Comparison of ENCODE assay signal across 25 mouse cellular contexts in the genomic region with DNA sequence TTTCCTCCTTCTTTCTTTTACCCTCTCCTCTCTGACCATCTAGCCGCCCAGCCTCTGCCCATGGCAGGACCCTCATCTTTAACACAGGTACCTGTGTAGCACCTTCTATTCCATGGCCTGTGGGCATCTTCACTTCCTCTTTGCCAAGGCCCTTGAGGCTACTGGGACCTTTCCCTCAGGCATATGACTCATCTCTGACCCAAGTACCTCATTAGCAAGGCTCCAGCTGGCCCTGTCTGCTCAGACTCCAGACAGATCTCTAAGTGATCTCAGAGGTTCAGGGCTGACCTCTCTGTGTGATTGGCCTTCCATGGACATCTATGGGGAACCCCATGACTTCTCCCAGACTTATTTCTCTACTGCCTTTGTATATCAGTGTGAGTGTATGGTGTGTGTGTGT. TPM values are rescaled to one million over a fixed set of nuclear protein-coding genes. Genes with fewer than 3 reads are reported as not detected.
DNase-seq lines count a peak whose midpoint lies in the region; ATAC-seq and TF ChIP-seq lines count a peak whose summit lies in the region.
"Had no signal": no experiment of that assay in that cellular context is flagged by ENCODE, and none has a peak within 500 bp of the region (broad histone marks: within the 10 kb centered on the region; RNA-seq: fewer than 3 reads in every experiment).

No protein-coding gene starts in this region.

- ATAC-seq in lung, postnatal 0 days, result no peak
- peak; percentile 67 for ATAC-seq in granulocyte monocyte progenitor cell, adult 5-6 weeks (replicated peaks; ENCODE audit: poor library complexity, severe bottlenecking)
- ATAC-seq: intestine, postnatal 0 days; midbrain, embryonic 16.5 days had no signal

- no peak overlapping the region for H3K4me2 ChIP-seq in lung, postnatal 0 days (replicated peaks; ENCODE audit: low read depth, low read length)
- no peak overlapping the region for H3K4me2 ChIP-seq in CH12.LX (ENCODE audit: insufficient read depth, low read depth, poor library complexity, severe bottlenecking)
- H3K4me2 ChIP-seq: embryonic facial prominence, embryonic 13.5 days; forebrain, embryonic 12.5 days; heart, embryonic 13.5 days; liver, embryonic 11.5 days; stomach, embryonic 15.5 days had no signal

- TF ChIP-seq RAD21 in CH12.LX (IDR thresholded peaks at IDR 0.05; ENCODE audit: low read depth, low read length), result no peak

- dilution Hi-C loops in CH12.LX (cut with MboI; ENCODE audit: extremely low pct_ligation_motif_present, extremely low pct_unique_long_range_greater_than_20kb, low sequenced_read_pairs), result no loop called here

- TF ChIP-seq CTCF in lung, postnatal 0 days (IDR thresholded peaks at IDR 0.05), result no peak
- no peak for TF ChIP-seq CTCF in lung, adult 2 months (IDR thresholded peaks at IDR 0.05; ENCODE audit: insufficient read depth, low read length)
- TF ChIP-seq CTCF in CH12.LX (conservative IDR thresholded peaks at IDR 0.05 in 1 of 2, IDR thresholded peaks at IDR 0.05 in 1 of 2; ENCODE audit: low read depth in 2 of 2, low read length in 2 of 2), result no peak

- in situ Hi-C loops in CH12.LX (cut with MboI; ENCODE audit: low pct_ligation_motif_present, low pct_unique_long_range_greater_than_20kb, low sequenced_read_pairs), result no loop called here

- WGBS in lung, postnatal 0 days, result 93% methylated on average over 1 of the region's 1 CpGs
- WGBS in lung, adult 2 months, result 93% methylated on average over 1 of the region's 1 CpGs
- 81% methylated on average over 1 of the region's 1 CpGs for WGBS in heart, embryonic 10.5 days

- 0 out of 2 replicates have a peak, but pooled peaks cover 2% of the 10 kb centered on the region for H3K4me1 ChIP-seq in lung, postnatal 0 days (ENCODE audit: insufficient read depth, low read depth, low read length)
- 0 out of 2 replicates have a peak, but pooled peaks cover under 1% of the 10 kb centered on the region for H3K4me1 ChIP-seq in lung, adult 2 months (ENCODE audit: control insufficient read depth, insufficient read depth, low read length)
- peaks cover 10 to 25% of the 10 kb centered on the region in 2 experiments for H3K4me1 ChIP-seq in CH12.LX (ENCODE audit: control insufficient read depth in 1 of 2, insufficient read depth in 2 of 2)
- peaks cover 39% of the 10 kb centered on the region for H3K4me1 ChIP-seq in heart, embryonic 10.5 days
- H3K4me1 ChIP-seq: stomach, embryonic 15.5 days had no signal

- TF ChIP-seq POLR2A in lung, adult 2 months (IDR thresholded peaks at IDR 0.05; ENCODE audit: borderline replicate concordance, extremely low read depth, low read depth, low read length), result no peak
- TF ChIP-seq POLR2A in CH12.LX (IDR thresholded peaks at IDR 0.05; ENCODE audit: low read depth, low read length), result no peak

- H3K36me3 ChIP-seq in lung, postnatal 0 days (ENCODE audit: insufficient read depth, low read length), result no peaks in the 10 kb centered on the region
- H3K36me3 ChIP-seq in CH12.LX (replicated peaks in 1 of 2; ENCODE audit: control insufficient read depth in 1 of 2, insufficient read depth in 1 of 2, low read length in 1 of 2), result no peaks in the 10 kb centered on the region
- H3K36me3 ChIP-seq in heart, embryonic 10.5 days, result no peaks in the 10 kb centered on the region
- H3K36me3 ChIP-seq: embryonic facial prominence, embryonic 13.5 days; forebrain, embryonic 12.5 days; heart, embryonic 13.5 days; stomach, embryonic 15.5 days had no signal

- no peak overlapping the region for H3K27ac ChIP-seq in lung, postnatal 0 days (ENCODE audit: low read length)
- no peak overlapping the region for H3K27ac ChIP-seq in CH12.LX (ENCODE audit: insufficient read depth, low read depth)
- H3K27ac ChIP-seq in heart, embryonic 10.5 days, result no peak overlapping the region
- H3K27ac ChIP-seq: embryonic facial prominence, embryonic 13.5 days; forebrain, embryonic 12.5 days; gastrocnemius, adult 2 months; heart, embryonic 13.5 days; layer of hippocampus, adult 2 months; stomach, embryonic 15.5 days had no signal

- no peak overlapping the region for H3K4me3 ChIP-seq in lung, postnatal 0 days (ENCODE audit: low read depth, low read length)
- H3K4me3 ChIP-seq in lung, adult 2 months (replicated peaks; ENCODE audit: extremely low read depth, low read depth, low read length), result no peak overlapping the region
- no peak overlapping the region for H3K4me3 ChIP-seq in CH12.LX (replicated peaks in 1 of 3; ENCODE audit: low read depth in 2 of 3, low read length in 2 of 3, poor library complexity in 1 of 3)
- H3K4me3 ChIP-seq in heart, embryonic 10.5 days, result no peak overlapping the region
- H3K4me3 ChIP-seq: embryonic facial prominence, embryonic 13.5 days; erythroblast, embryonic 14.5 days; forebrain, embryonic 12.5 days; gastrocnemius, adult 2 months; heart, embryonic 13.5 days; layer of hippocampus, adult 2 months; stomach, embryonic 15.5 days had no signal

- H3K9ac ChIP-seq in lung, postnatal 0 days (replicated peaks; ENCODE audit: low read depth), result no peak overlapping the region
- H3K9ac ChIP-seq in CH12.LX (ENCODE audit: insufficient read depth, low read depth), result no peak overlapping the region
- H3K9ac ChIP-seq: embryonic facial prominence, embryonic 13.5 days; forebrain, embryonic 12.5 days; heart, embryonic 13.5 days; stomach, embryonic 15.5 days had no signal

- no peaks in the 10 kb centered on the region for H3K79me2 ChIP-seq in CH12.LX (replicated peaks; ENCODE audit: control insufficient read depth, extremely low read depth, insufficient read depth, poor library complexity, severe bottlenecking)

- H3K9me3 ChIP-seq in lung, postnatal 0 days (ENCODE audit: low read length), result no peaks in the 10 kb centered on the region
- H3K9me3 ChIP-seq in CH12.LX (replicated peaks; ENCODE audit: low read length), result no peaks in the 10 kb centered on the region
- H3K9me3 ChIP-seq in heart, embryonic 10.5 days, result no peaks in the 10 kb centered on the region
- H3K9me3 ChIP-seq: embryonic facial prominence, embryonic 13.5 days; forebrain, embryonic 12.5 days; heart, embryonic 13.5 days; stomach, embryonic 15.5 days had no signal

- no peak for TF ChIP-seq EP300 in lung, postnatal 0 days (IDR thresholded peaks at IDR 0.05)
- peak; percentile 90 for TF ChIP-seq EP300 in CH12.LX (IDR thresholded peaks at IDR 0.05; ENCODE audit: low read length)

- H3K27me3 ChIP-seq in lung, postnatal 0 days (replicated peaks; ENCODE audit: insufficient read depth, low read length), result no peaks in the 10 kb centered on the region
- peaks cover 1% of the 10 kb centered on the region for H3K27me3 ChIP-seq in CH12.LX (replicated peaks)
- H3K27me3 ChIP-seq in heart, embryonic 10.5 days (ENCODE audit: insufficient read depth, poor library complexity, severe bottlenecking), result no peaks in the 10 kb centered on the region
- H3K27me3 ChIP-seq: heart, embryonic 13.5 days; stomach, embryonic 15.5 days had no signal

- peak; percentile 43 for DNase-seq in lung, postnatal 0 days (ENCODE audit: low spot score)
- no peak for DNase-seq in lung, adult 2 months
- DNase-seq in CH12.LX (ENCODE audit: extremely low read depth), result peak; percentile 60
- DNase-seq in layer of hippocampus, postnatal 14 days (ENCODE audit: low spot score in 2 of 2), result no peak
- DNase-seq in thymus, postnatal 36 days, result no peak
- DNase-seq in heart, embryonic 10.5 days (ENCODE audit: low spot score), result no peak
- DNase-seq: cerebellum, adult 18-20 months; cerebellum, postnatal 25 days; embryo, embryonic 11 days; gastrocnemius, adult 2 months; heart, postnatal 14 days; kidney, postnatal 25 days; layer of hippocampus, postnatal 36 days; lung, adult 18-20 months; thymus, adult 18-20 months had no signal

TF ChIP-seq in CH12.LX, 34 proteins besides CTCF, POLR2A, EP300 and RAD21:
- peak; percentile 88 for TF ChIP-seq IRF4 (IDR thresholded peaks at IDR 0.05; ENCODE audit: low read depth, low read length)
- no peak for TF ChIP-seq NELFE (IDR thresholded peaks at IDR 0.05; ENCODE audit: low read depth, low read length)
- no peak for TF ChIP-seq TCF12 (IDR thresholded peaks at IDR 0.05; ENCODE audit: low read depth, low read length)
- TF ChIP-seq JUN (IDR thresholded peaks at IDR 0.05; ENCODE audit: insufficient read depth, low read depth, low read length), result peak; percentile 52; the same call in 1 of the 2 replicates
- peak; percentile 31; the same call in 1 of the 2 replicates for TF ChIP-seq ETS1 (conservative IDR thresholded peaks at IDR 0.05; ENCODE audit: low read depth, low read length)

RNA-seq across cellular contexts. Expression of a gene that starts 6.8 kb away (rescaled TPM):
- 121 and 127 TPM in 2 replicates for polyA plus RNA-seq in lung, postnatal 0 days (2015; fragmentation: Nextera tagmentation; extraction: Ambion mirVana)
- 78.9 and 80.0 TPM in 2 replicates for polyA plus RNA-seq in lung, adult 2 months (2012; rRNA removed)
- not detected in 2 replicates for total RNA-seq in CH12.LX (2012; rRNA removed)
- not detected in 2 replicates for total RNA-seq in CH12.LX (2014; rRNA removed)
- polyA plus RNA-seq in CH12.LX (2012; ENCODE audit: insufficient read length, low read depth), result not detected in 2 replicates
- total RNA-seq in granulocyte monocyte progenitor cell, adult 5-6 weeks (2014; fragmentation: Nextera tagmentation), result 1.3 TPM in 1 of 2 replicates, not detected in the other
- total RNA-seq in granulocyte monocyte progenitor cell, adult 5-6 weeks (2017), result 0.65 TPM in 1 of 2 replicates, not detected in the other
- total RNA-seq in layer of hippocampus, postnatal 14 days (2021), result 1 to 10 TPM in 1 of 2 experiments, under 1 TPM in 1; 0.69 to 2.1 TPM
- polyA plus RNA-seq in heart, embryonic 10.5 days (2016; fragmentation: Nextera tagmentation; extraction: Ambion mirVana), result 17.5 and 22.5 TPM in 2 replicates

RNA-seq across cellular contexts. Expression of a gene that starts 40.2 kb away (rescaled TPM):
- polyA plus RNA-seq in lung, postnatal 0 days (2015; fragmentation: Nextera tagmentation; extraction: Ambion mirVana), result 646 and 687 TPM in 2 replicates
- 193 and 281 TPM in 2 replicates for polyA plus RNA-seq in lung, adult 2 months (2012; rRNA removed)
- total RNA-seq in CH12.LX (2012; rRNA removed) (346 and 405 TPM in 2 replicates), CH12.LX (2014; rRNA removed) (499 and 557 TPM in 2 replicates)
- 357 and 399 TPM in 2 replicates for polyA plus RNA-seq in CH12.LX (2012; ENCODE audit: insufficient read length, low read depth)
- 410 and 536 TPM in 2 replicates for total RNA-seq in granulocyte monocyte progenitor cell, adult 5-6 weeks (2014; fragmentation: Nextera tagmentation)
- 307 and 413 TPM in 2 replicates for total RNA-seq in granulocyte monocyte progenitor cell, adult 5-6 weeks (2017)
- total RNA-seq in layer of hippocampus, postnatal 14 days (2021), result 100 to 1,000 TPM; 458 to 509 TPM
- 647 and 658 TPM in 2 replicates for polyA plus RNA-seq in heart, embryonic 10.5 days (2016; fragmentation: Nextera tagmentation; extraction: Ambion mirVana)

RNA-seq across cellular contexts. Expression of a gene that starts 40.4 kb away (rescaled TPM):
- polyA plus RNA-seq in lung, postnatal 0 days (2015; fragmentation: Nextera tagmentation; extraction: Ambion mirVana), result 10.7 and 12.5 TPM in 2 replicates
- 1.5 and 1.7 TPM in 2 replicates for polyA plus RNA-seq in lung, adult 2 months (2012; rRNA removed)
- total RNA-seq in CH12.LX (2012; rRNA removed) (2.7 and 3.3 TPM in 2 replicates), CH12.LX (2014; rRNA removed) (4.1 and 4.6 TPM in 2 replicates)
- polyA plus RNA-seq in CH12.LX (2012; ENCODE audit: insufficient read length, low read depth), result 4.4 and 5.9 TPM in 2 replicates
- total RNA-seq in granulocyte monocyte progenitor cell, adult 5-6 weeks (2014; fragmentation: Nextera tagmentation), result 11.4 and 12.2 TPM in 2 replicates
- 2.2 and 4.5 TPM in 2 replicates for total RNA-seq in granulocyte monocyte progenitor cell, adult 5-6 weeks (2017)
- 1 to 10 TPM; 7.3 to 8.6 TPM for total RNA-seq in layer of hippocampus, postnatal 14 days (2021)
- 13.0 and 15.0 TPM in 2 replicates for polyA plus RNA-seq in heart, embryonic 10.5 days (2016; fragmentation: Nextera tagmentation; extraction: Ambion mirVana)
- polyA plus RNA-seq: erythroblast, embryonic 14.5 days had no signal

Comparison
In these comparisons a context has a peak if more than half of its experiments do, and no peak if none do; other contexts are left out.
1. DNase-seq: peak in lung, postnatal 0 days (single experiment) and CH12.LX (single experiment); none in lung, adult 2 months (single experiment), layer of hippocampus, postnatal 14 days (0 of 2), thymus, postnatal 36 days (0 of 2) and heart, embryonic 10.5 days (single experiment).
2. RNA of a gene that starts 6.8 kb away (polyA plus RNA-seq): 121 to 127 TPM in lung, postnatal 0 days, 78.9 to 80.0 TPM in lung, adult 2 months and 17.5 to 22.5 TPM in heart, embryonic 10.5 days; not detected in CH12.LX; every median in the first group is over 10 times any median in the second.